Mouse (Mus musculus) testis, adult 2 months (tissue): ENCODE data around the gene Tardbp.

ENCODE experiments used
- CTCF ChIP-seq: fragments of 200-500 bp; IDR thresholded peaks from 2 replicates; pipeline ENCODE4 v1.5.1; 2012; ENCODE audit warnings: low read depth, mild to moderate bottlenecking, inconsistent platforms, low read length, moderate library complexity; ENCODE audit not compliant: control insufficient read depth, insufficient read depth, insufficient replicate concordance
- POLR2A ChIP-seq: fragments of 200-500 bp; IDR thresholded peaks from 2 replicates; pipeline ENCODE4 v1.6.1; 2012; ENCODE audit warnings: low read depth, mild to moderate bottlenecking, inconsistent platforms, low read length, moderate library complexity; ENCODE audit not compliant: control insufficient read depth

DNA sequence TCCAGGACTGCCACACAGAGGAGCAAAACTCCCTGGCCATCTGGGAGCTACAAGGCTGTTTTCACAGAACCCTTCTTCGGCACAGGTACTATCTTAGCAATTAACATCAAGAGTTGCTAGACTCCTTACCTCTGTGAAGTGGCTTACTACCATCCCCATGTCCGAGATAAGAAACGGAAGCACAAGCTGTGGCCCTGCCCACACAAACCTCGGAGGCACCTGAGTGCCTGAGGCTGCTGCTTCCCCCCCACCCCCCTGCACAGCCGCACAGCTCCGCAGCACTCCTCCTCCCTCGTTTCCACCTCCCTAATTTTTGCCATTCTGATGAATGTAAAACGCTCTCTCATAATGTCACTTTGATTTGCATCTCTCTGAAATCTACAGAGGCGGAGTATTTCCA is 11.5 kb upstream of the Tardbp start:
- TF ChIP-seq POLR2A (no peak), CTCF (no peak)
